Mouse (Mus musculus) kidney, embryonic 14.5 days (tissue): ENCODE measurements around the gene Clps. TPM values are rescaled to one million over a fixed set of nuclear protein-coding genes. Genes with fewer than 3 reads are reported as not detected.

Experiments used
- ATAC-seq: fragments of 200-750 bp; cut with Nextera tagmentation; 2 replicates; pipeline ENCODE4 v1.8.0; 2017; ENCODE audit warnings: moderate number of reproducible peaks, mild to moderate bottlenecking, moderate TSS enrichment, moderate library complexity; ENCODE audit not compliant: low FRiP score, low TSS enrichment
- H3K27ac ChIP-seq: fragments of 300-500 bp; sonication (generic); 2 replicates; pipeline ENCODE4 v1.5.1; 2014; ENCODE audit warnings: low read depth, mild to moderate bottlenecking, low read length, moderate library complexity, mixed read lengths
- H3K27me3 ChIP-seq: fragments of 300-500 bp; sonication (generic); 2 replicates; pipeline ENCODE4 v1.6.1; 2014; ENCODE audit warnings: mild to moderate bottlenecking, low read length; ENCODE audit not compliant: control insufficient read depth, insufficient read depth
- H3K36me3 ChIP-seq: fragments of 300-500 bp; sonication (generic); 2 replicates; pipeline ENCODE4 v1.6.1; 2014; ENCODE audit warnings: low read length, mixed read lengths; ENCODE audit not compliant: control insufficient read depth, insufficient read depth
- H3K4me1 ChIP-seq: fragments of 300-500 bp; sonication (generic); 2 replicates; pipeline ENCODE4 v1.6.1; 2014; ENCODE audit warnings: low read length, mixed read lengths; ENCODE audit not compliant: control insufficient read depth, insufficient read depth
- H3K4me2 ChIP-seq: fragments of 300-500 bp; sonication (generic); replicated peaks from 2 replicates; pipeline ENCODE4 v1.6.1; 2014; ENCODE audit warnings: low read depth, mild to moderate bottlenecking, low read length
- H3K4me3 ChIP-seq: fragments of 300-500 bp; sonication (generic); 2 replicates; pipeline ENCODE4 v1.5.1; 2014; ENCODE audit warnings: mild to moderate bottlenecking, low read length
- H3K9ac ChIP-seq: fragments of 300-500 bp; sonication (generic); 2 replicates; pipeline ENCODE4 v1.6.1; 2014; ENCODE audit warnings: low read depth, mild to moderate bottlenecking, low read length, moderate library complexity
- H3K9me3 ChIP-seq: fragments of 300-500 bp; sonication (generic); 2 replicates; pipeline ENCODE4 v1.6.1; 2016; ENCODE audit warnings: low read length; ENCODE audit not compliant: control insufficient read depth
- WGBS: fragments of 180-500 bp; shearing (Covaris S2); extraction: QIAGEN DNeasy Blood & Tissue Kit; methylation state at CpG from one replicate; pipeline ENCODE4 v1.1.7; 2014; 5-methylcytosine and 5-hydroxymethylcytosine counted together
- polyA plus RNA-seq: library from polyadenylated mRNA; unstranded; fragments of >200 nt; fragmentation: Nextera tagmentation; extraction: Ambion mirVana; gene quantifications from 2 replicates; pipeline ENCODE4 v1.2.1, GENCODE M21; 2014

Clps gene
- polyA plus RNA-seq, 1 experiment from 2014 or later = not detected

GRCm38 (mm10) chr17:28586509-28586908 lies 25.9 kb upstream of the Clps start:
- H3K4me3 ChIP-seq = no peak overlapping the region
- H3K27ac ChIP-seq = no peak overlapping the region
- H3K9me3 ChIP-seq = no peaks in the 10 kb centered on the region
- H3K27me3 ChIP-seq = no peaks in the 10 kb centered on the region
- ATAC-seq = no peak
- H3K4me1 ChIP-seq = no peaks in the 10 kb centered on the region
- no peak overlapping the region for H3K9ac ChIP-seq
- WGBS = 71% methylated on average over 3 of the region's 3 CpGs
- peaks cover 36% of the 10 kb centered on the region for H3K36me3 ChIP-seq
- no peak overlapping the region for H3K4me2 ChIP-seq

- H3K4me1 ChIP-seq = no peaks in the 10 kb centered on the region
- H3K9ac ChIP-seq = no peak overlapping the region
- no peak overlapping the region for H3K4me3 ChIP-seq
- H3K27ac ChIP-seq = no peak overlapping the region
- H3K27me3 ChIP-seq = no peaks in the 10 kb centered on the region
- 58% methylated on average over 2 of the region's 2 CpGs for WGBS
- H3K36me3 ChIP-seq = no peaks in the 10 kb centered on the region
- H3K4me2 ChIP-seq = no peak overlapping the region
- no peaks in the 10 kb centered on the region for H3K9me3 ChIP-seq
- no peak for ATAC-seq
Measured at GRCm38 (mm10) chr17:28581056-28581455, 20.5 kb upstream of the Clps start.

GRCm38 (mm10) chr17:28580396-28580795 lies 19.8 kb upstream of the Clps start:
- Histone ChIP-seq H3K9me3 (no peaks in the 10 kb centered on the region), H3K36me3 (no peaks in the 10 kb centered on the region), H3K9ac (no peak overlapping the region), H3K27ac (no peak overlapping the region), H3K27me3 (no peaks in the 10 kb centered on the region), H3K4me2 (no peak overlapping the region), H3K4me1 (no peaks in the 10 kb centered on the region; the same call in 1 of the 2 replicates), H3K4me3 (no peak overlapping the region)
- WGBS = 3% methylated on average over 9 of the region's 9 CpGs
- ATAC-seq = peak; percentile 34; the same call in 1 of the 2 replicates

GRCm38 (mm10) chr17:28575244-28576125 lies 14.9 kb upstream of the Clps start, which contains the start of gene Lhfpl5:
TSS of gene Lhfpl5 (plus strand) at chr17:28575641.
- Histone ChIP-seq H3K4me3 (peak within 1 kb of the TSS; percentile 24; the same call in 1 of the 2 replicates), H3K9ac (no peak within 1 kb of the TSS), H3K4me1 (peaks cover 3% of the 10 kb centered on the region; the same call in 1 of the 2 replicates), H3K36me3 (no peaks in the 10 kb centered on the region), H3K9me3 (no peaks in the 10 kb centered on the region), H3K4me2 (peak within 1 kb of the TSS; percentile 38), H3K27ac (no peak within 1 kb of the TSS), H3K27me3 (no peaks in the 10 kb centered on the region; the same call in 1 of the 2 replicates)
- ATAC-seq = peak; percentile 87
- 16% methylated on average over 48 of the region's 50 CpGs for WGBS

GRCm38 (mm10) chr17:28572941-28573340 lies 12.4 kb upstream of the Clps start:
- Histone ChIP-seq H3K27me3 (no peaks in the 10 kb centered on the region; the same call in 1 of the 2 replicates), H3K27ac (no peak overlapping the region), H3K36me3 (no peaks in the 10 kb centered on the region), H3K4me2 (no peak overlapping the region), H3K4me1 (peaks cover 3% of the 10 kb centered on the region; the same call in 1 of the 2 replicates), H3K4me3 (no peak overlapping the region), H3K9ac (no peak overlapping the region), H3K9me3 (no peaks in the 10 kb centered on the region)
- 82% methylated on average over 6 of the region's 6 CpGs for WGBS
- ATAC-seq = no peak

GRCm38 (mm10) chr17:28572521-28572920 lies 12.0 kb upstream of the Clps start:
- H3K36me3 ChIP-seq = no peaks in the 10 kb centered on the region
- H3K27me3 ChIP-seq = no peaks in the 10 kb centered on the region; the same call in 1 of the 2 replicates
- H3K4me1 ChIP-seq = peaks cover 3% of the 10 kb centered on the region; the same call in 1 of the 2 replicates
- no peak overlapping the region for H3K4me3 ChIP-seq
- WGBS = 84% methylated on average over 7 of the region's 7 CpGs
- ATAC-seq = no peak
- H3K27ac ChIP-seq = no peak overlapping the region
- no peak overlapping the region for H3K4me2 ChIP-seq
- no peaks in the 10 kb centered on the region for H3K9me3 ChIP-seq
- no peak overlapping the region for H3K9ac ChIP-seq

GRCm38 (mm10) chr17:28571868-28572267 lies 11.3 kb upstream of the Clps start:
- H3K4me1 ChIP-seq = peaks cover 3% of the 10 kb centered on the region; the same call in 1 of the 2 replicates
- no peak for ATAC-seq
- H3K4me2 ChIP-seq = no peak overlapping the region
- 84% methylated on average over 3 of the region's 3 CpGs for WGBS
- H3K36me3 ChIP-seq = no peaks in the 10 kb centered on the region
- H3K27me3 ChIP-seq = no peaks in the 10 kb centered on the region; the same call in 1 of the 2 replicates
- H3K4me3 ChIP-seq = no peak overlapping the region
- H3K9me3 ChIP-seq = no peaks in the 10 kb centered on the region
- no peak overlapping the region for H3K27ac ChIP-seq
- H3K9ac ChIP-seq = no peak overlapping the region

- Histone ChIP-seq H3K4me2 (no peak overlapping the region), H3K4me3 (no peak overlapping the region), H3K9me3 (no peaks in the 10 kb centered on the region), H3K4me1 (no peaks in the 10 kb centered on the region), H3K27ac (no peak overlapping the region), H3K27me3 (no peaks in the 10 kb centered on the region), H3K36me3 (no peaks in the 10 kb centered on the region), H3K9ac (no peak overlapping the region)
- ATAC-seq = no peak
- WGBS = 59% methylated on average over 3 of the region's 3 CpGs
Measured at GRCm38 (mm10) chr17:28567541-28567940, 7.0 kb upstream of the Clps start.

- Histone ChIP-seq H3K27ac (no peak overlapping the region), H3K27me3 (no peaks in the 10 kb centered on the region), H3K4me3 (no peak overlapping the region), H3K9ac (no peak overlapping the region), H3K36me3 (no peaks in the 10 kb centered on the region), H3K9me3 (no peaks in the 10 kb centered on the region), H3K4me2 (no peak overlapping the region), H3K4me1 (no peaks in the 10 kb centered on the region)
- ATAC-seq = no peak
Measured at GRCm38 (mm10) chr17:28565181-28565580, 4.6 kb upstream of the Clps start.
